Mouse (Mus musculus) kidney, adult 9 months (tissue): ENCODE measurements around the gene Suco.

Source experiments
- DNase-seq: peaks from one replicate; pipeline ENCODE4 v3.0.0; 2022

Gene Suco

GRCm38 (mm10) chr1:161876553-161877447, at the start of gene Suco:
Suco (minus strand) TSS chr1:161876682.
- peak; percentile 100 for DNase-seq

DNA sequence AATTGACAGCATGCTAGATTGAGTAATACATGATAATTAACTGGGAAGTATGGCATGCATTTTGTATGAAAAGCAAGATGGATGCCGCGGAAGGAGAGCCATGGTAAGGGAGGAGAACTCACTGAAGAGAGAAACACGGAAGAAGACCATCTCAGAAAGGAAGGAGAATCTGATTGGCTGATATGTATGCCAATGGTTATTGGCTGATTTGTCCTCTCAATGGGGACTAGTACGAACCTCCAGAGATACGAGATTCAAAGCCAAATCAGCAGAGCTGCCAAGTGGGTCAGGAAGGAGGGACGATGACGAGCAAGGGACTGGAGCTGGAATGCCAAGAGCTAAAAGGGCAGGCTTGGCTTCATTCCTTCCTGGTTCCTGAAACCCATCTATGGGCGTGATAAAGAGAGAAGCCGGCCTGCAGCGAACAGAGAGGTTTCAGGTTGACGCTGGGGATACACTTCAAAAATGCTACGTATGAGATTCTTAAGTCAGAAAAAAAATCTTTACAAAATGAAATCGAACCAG, 48.9 kb upstream of the Suco start:
- no peak for DNase-seq

DNA sequence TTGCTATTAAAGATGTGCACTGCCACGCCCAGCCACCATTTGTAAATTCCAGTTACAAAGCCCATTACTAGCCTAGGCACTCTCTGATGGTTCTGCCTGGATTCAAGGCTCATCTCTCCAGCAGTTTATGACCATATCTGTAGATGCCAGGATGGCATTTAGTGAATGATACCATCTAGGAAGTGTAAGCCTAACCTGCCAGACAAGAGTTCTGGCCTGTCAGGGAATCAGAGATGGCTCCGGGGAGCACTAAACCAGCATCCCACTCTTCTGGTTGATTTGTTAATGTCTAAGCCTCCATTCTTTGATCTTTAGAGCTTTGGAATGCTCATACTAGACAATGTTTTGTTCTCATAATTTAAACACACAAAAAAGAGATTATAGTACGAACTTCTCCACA, 47.8 kb upstream of the Suco start:
- DNase-seq, result no peak

- DNase-seq, result no peak
These were observed 45.4 kb upstream of the Suco start for GRCm38 (mm10) chr1:161921928-161922327.

- no peak for DNase-seq
These were observed 44.3 kb upstream of the Suco start for GRCm38 (mm10) chr1:161920475-161921454.

DNA sequence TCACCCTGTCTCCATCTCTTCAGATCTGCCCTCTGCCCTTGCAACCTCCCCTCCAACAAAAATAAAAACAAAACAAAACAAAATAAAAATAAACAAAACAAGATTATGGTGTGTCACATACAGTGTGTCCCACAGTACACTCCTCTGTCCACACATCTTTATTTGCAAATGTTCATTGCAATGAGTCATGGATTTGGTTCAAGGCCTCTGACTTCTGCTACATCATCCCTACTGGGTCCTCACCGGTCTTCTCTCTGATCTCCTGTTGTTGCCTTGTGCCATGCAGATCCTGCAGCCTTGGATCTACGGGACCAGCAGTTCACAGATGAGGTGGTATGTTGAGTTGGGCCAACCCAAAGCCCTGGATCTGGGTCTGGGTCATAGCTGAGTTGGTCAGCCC, 43.1 kb upstream of the Suco start:
- DNase-seq, result no peak

DNA sequence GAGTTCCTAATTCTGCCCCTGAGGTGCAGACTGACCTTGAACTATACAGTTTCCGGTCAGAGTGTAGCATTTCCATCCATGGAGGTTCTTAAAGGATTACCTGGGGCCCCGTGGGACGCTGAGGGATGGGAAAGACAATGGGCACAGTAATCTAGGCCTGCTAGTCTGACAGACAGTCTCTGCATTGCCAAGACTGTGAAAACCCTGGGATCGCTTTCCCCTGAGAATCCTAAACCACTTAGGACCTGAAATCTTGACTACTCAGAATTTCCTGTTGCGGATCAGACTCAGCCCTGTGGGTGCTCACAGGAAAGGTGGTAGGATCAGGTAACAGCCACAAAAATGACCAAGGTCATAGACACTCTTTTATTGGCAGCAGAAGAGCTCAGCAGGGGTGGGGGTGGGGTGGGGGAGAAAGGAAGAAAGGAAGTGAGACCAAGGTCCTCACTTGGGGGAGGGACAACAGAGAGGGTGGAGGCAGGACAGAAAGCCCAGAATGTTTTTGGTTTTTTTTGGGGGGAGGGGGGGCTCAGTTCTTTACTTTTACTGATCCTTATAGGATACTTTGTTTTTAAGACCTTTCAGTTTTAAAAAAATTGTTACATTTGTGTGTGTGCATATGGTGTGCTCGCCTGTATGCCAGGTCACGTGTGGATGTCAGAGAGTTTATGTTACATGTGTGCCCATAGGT, 42.3 kb upstream of the Suco start:
- DNase-seq, result no peak

GRCm38 (mm10) chr1:161917940-161918484, 41.5 kb upstream of the Suco start:
- DNase-seq, result no peak

DNA sequence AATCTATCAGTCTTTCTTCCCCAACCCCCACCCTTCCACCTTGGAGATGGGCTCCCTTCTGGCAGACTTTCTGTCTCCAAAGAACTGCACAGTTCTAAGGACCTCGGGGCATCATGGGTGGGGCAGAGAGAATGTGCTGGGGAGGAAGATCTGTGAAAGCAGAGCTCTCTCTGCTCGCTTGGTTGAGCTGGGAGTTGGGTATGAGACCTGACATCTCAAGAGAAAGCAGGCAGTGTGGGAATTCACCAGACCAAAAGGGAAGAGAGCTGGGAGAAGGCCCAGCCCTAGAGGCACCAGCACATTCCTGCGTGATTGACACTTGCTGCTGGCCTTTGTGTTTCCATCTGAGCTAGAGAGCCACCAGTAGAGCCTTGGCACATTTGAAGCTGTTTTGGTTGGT, 39.6 kb upstream of the Suco start:
- no peak for DNase-seq

GRCm38 (mm10) chr1:161913648-161913984, 37.1 kb upstream of the Suco start:
- no peak for DNase-seq

DNA sequence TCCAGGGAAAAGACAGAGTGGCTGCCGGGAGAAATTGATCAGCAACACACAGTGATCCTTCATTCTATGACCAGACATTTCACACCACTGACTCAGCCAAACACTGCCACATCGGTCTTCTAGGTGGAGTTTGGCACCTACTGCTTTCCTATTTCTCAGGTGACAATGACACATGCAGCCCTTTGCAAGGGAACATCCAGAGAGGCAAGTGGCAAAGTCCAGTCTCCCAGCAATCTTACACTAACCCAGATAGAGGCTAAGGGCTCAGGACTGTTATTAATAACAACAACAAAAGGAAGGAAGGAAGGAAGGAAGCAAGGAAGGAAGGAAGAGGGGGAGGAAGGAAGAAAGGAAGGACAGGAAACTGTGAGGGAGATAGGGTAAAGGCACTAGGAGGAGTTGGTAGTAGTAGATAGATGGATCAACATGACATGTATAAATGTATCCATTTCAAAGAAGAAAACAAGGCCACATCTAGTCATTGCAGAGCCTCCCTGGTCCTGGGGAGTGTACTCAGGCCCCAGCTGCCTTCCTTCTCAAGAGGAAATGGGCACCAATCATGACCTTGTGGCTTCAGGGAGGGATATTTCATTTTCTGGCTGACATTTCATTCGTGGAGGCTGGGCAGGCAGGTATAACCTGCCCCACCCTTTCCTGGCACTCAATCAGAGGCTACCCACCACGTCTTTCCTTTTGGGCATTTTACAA, 36.6 kb upstream of the Suco start:
- peak; percentile 21 for DNase-seq

GRCm38 (mm10) chr1:161909074-161909473, 32.6 kb upstream of the Suco start:
- DNase-seq, result no peak

GRCm38 (mm10) chr1:161907795-161908457, 31.4 kb upstream of the Suco start:
- DNase-seq, result peak; percentile 55

DNA sequence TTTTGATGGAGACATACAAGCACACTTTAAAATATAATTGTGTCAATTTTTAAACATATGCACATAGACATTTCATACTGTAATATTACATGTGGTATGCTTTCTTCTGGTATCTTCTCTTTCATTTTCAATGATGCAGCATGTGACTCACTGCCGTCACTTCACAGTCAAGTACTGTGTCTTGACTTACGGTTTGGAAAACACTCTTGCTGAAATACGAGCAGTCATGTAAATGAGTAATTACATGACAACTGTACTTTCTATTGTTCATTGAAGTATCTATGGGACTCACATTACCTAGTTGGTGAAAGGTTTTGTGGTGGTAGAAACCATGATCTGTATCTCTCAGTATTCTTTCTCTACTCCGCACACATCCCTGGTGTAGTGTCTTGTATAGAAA, 30.6 kb upstream of the Suco start:
- DNase-seq, result no peak

DNA sequence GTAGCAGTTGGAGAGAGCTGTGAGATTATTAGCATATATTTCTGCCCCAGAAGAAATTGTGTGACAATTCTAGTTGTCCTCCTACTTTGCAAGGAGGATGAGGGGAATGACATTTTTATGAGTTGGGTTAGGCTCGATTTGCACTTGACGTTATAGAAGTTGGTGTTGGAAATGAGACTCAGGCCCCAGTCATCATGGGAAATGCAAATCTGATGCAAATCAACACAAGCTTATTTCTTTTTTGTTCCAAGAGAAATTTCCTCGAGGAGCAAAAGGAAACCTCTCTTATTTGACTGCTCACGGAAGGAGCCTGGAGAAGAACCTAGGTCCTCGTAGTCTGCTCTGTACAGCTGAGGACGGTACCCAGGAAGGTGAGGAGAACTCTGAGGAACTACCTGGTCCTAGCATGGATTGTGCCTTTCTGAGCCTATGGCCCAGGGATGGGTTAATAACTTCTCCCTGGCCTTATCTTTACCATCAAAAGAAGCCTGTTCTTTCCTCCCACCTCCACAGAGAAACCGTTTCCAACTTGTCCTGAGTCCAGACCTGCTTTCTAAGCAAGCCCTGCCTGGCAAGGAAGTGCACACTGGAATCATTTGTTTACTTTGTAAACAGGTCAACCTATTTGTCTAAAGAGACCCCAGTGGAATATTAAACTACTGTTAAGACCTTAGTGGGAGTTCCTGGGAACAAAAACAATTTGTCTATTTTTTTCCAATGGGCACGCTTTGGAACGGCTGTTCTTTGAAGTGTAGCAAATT, 26.4 kb upstream of the Suco start:
- DNase-seq, result no peak

DNA sequence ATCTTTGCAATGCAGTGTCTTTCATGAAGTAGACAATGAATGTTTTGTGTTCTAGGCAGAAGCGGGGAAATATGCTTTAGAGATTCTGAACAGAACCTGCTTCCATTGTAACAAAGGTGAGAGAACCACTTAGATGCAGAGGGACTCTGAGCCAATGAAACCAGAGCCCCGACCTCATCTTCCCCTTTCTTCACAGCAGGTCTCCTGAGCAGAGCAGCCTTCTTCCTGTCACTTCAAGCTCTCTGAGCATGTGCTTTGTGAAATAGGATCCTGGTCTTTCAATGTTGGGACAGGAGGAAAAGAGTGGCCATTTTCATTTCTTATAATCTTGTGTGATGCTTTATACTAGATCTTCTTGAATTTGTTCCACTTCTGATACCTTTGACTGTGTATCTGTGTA, 23.6 kb upstream of the Suco start:
- DNase-seq, result no peak

GRCm38 (mm10) chr1:161897235-161897634, 20.8 kb upstream of the Suco start:
- DNase-seq, result no peak

DNA sequence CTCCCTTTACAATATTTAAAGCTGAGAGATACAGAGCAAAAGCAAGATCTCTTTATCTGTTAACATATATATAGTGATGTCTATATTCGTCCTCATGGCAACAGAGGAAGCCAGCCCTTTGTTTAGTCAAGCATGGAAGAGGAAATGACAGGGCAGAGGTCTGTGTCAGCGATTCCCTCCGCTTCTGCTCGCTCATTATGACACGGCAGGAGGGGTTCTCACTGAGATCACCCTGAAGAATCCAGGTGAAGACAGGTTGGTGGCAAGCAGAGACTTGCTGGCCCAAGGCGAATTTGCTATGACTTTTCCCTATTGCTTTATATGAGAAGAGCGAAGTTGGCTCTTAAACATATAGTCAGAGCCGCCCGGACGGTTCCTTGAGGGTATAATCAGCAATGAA, 19.6 kb upstream of the Suco start:
- DNase-seq, result no peak

- no peak for DNase-seq
These were observed 18.5 kb upstream of the Suco start for GRCm38 (mm10) chr1:161895014-161895413.

DNA sequence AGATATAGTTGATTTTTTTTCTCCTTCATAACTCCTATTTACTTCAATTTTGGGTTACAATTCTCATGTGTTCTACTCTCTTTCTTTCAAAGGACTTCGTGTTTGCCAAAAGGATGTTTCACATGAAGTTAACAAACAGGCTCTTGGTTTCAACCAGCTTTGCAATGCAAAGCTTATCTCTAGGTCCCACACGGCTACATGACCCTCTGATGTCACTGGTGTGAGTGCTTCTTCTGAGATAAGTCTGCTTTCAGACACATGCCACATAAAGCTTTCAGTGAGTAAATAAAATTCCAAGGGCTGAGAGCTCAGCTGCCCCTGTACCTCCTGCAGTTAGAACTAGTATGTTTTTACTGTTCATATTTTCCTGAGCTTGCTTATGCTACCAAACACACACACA, 18.1 kb upstream of the Suco start:
- no peak for DNase-seq

GRCm38 (mm10) chr1:161894126-161894525, 17.6 kb upstream of the Suco start:
- DNase-seq, result no peak
